Comparison of ENCODE assay signal across 27 mouse cellular contexts in the genomic region with DNA sequence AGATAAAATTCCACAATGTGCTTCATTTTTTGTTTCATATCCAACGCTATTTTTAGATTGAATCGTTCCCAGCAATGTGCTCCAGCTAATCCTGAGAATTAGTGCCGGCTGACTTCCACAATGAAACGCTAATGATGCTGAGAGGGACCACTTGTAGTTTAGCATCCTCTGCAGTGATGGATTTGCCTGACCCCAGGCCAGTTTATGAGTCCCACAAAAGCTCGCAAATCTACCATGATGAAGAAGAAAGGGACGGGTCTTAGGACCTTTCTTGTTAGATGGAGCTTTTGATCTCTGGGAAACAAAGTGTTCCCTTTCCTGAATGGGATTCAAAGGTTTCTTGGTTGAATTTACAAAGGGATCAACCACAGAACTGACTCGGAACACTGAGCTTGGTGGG. TPM values are rescaled to one million over a fixed set of nuclear protein-coding genes. Genes with fewer than 3 reads are reported as not detected.
DNase-seq lines count a peak whose midpoint lies in the region; ATAC-seq lines count a peak whose summit lies in the region.
"Had no signal": no experiment of that assay in that cellular context is flagged by ENCODE, and none has a peak within 500 bp of the region (broad histone marks: within the 10 kb centered on the region; RNA-seq: fewer than 3 reads in every experiment).

No protein-coding gene starts in this region.

- H3K9me3 ChIP-seq in forebrain, embryonic 10.5 days, result no peaks in the 10 kb centered on the region
- no peaks in the 10 kb centered on the region for H3K9me3 ChIP-seq in forebrain, embryonic 12.5 days
- H3K9me3 ChIP-seq in midbrain, embryonic 11.5 days (ENCODE audit: control insufficient read depth, low read length), result no peaks in the 10 kb centered on the region
- H3K9me3 ChIP-seq in midbrain, embryonic 16.5 days (replicated peaks; ENCODE audit: control insufficient read depth, low read length, poor library complexity, severe bottlenecking), result no peaks in the 10 kb centered on the region
- H3K9me3 ChIP-seq in midbrain, embryonic 14.5 days (ENCODE audit: control insufficient read depth, low read length), result no peaks in the 10 kb centered on the region
- H3K9me3 ChIP-seq: embryonic facial prominence, embryonic 10.5 days; heart, embryonic 12.5 days; hindbrain, embryonic 10.5 days; kidney, embryonic 15.5 days; limb, embryonic 15.5 days; neural tube, embryonic 13.5 days had no signal

- peak; percentile 27 for DNase-seq in forebrain, embryonic 10.5 days (ENCODE audit: extremely low spot score, low spot score)
- DNase-seq in midbrain, embryonic 11.5 days (ENCODE audit: low spot score, missing footprints), result peak; percentile 90
- peak; percentile 75 for DNase-seq in embryo, embryonic 10.5 days (ENCODE audit: low spot score)
- peak; percentile 43 for DNase-seq in midbrain, embryonic 14.5 days
- no peak for DNase-seq in spleen, postnatal 14 days (ENCODE audit: low spot score in 2 of 2)
- DNase-seq: adrenal gland, postnatal 14 days; cerebellum, adult 11 months; cerebellum, postnatal 25 days; gastrocnemius, postnatal 25 days; heart, adult 18-20 months; heart, postnatal 10 days; left cerebral cortex, postnatal 4 days; lung, embryonic 14.5 days; thymus, adult 2 months; thymus, postnatal 4 days had no signal

- ATAC-seq in forebrain, embryonic 12.5 days (ENCODE audit: low FRiP score), result no peak
- peak; percentile 58; the same call in 1 of the 2 replicates for ATAC-seq in midbrain, embryonic 11.5 days (ENCODE audit: low FRiP score)
- ATAC-seq in midbrain, embryonic 16.5 days, result no peak
- ATAC-seq in midbrain, embryonic 14.5 days (ENCODE audit: low FRiP score, low TSS enrichment), result no peak
- ATAC-seq: hindbrain, embryonic 16.5 days; intestine, embryonic 16.5 days had no signal

- peak overlapping the region; percentile 45 for H3K27ac ChIP-seq in forebrain, embryonic 10.5 days
- no peak overlapping the region for H3K27ac ChIP-seq in forebrain, embryonic 12.5 days
- H3K27ac ChIP-seq in midbrain, embryonic 11.5 days (ENCODE audit: low read depth, low read length), result no peak overlapping the region; the same call in 1 of the 2 replicates
- H3K27ac ChIP-seq in midbrain, embryonic 16.5 days (ENCODE audit: low read length), result no peak overlapping the region
- H3K27ac ChIP-seq in midbrain, embryonic 14.5 days (replicated peaks; ENCODE audit: low read depth, low read length), result no peak overlapping the region
- H3K27ac ChIP-seq: embryonic facial prominence, embryonic 10.5 days; kidney, embryonic 15.5 days; limb, embryonic 15.5 days; liver, embryonic 14.5 days; neural tube, embryonic 13.5 days; stomach, postnatal 0 days had no signal

- H3K36me3 ChIP-seq in forebrain, embryonic 10.5 days (replicated peaks), result no peaks in the 10 kb centered on the region
- H3K36me3 ChIP-seq in forebrain, embryonic 12.5 days (replicated peaks), result no peaks in the 10 kb centered on the region
- no peaks in the 10 kb centered on the region for H3K36me3 ChIP-seq in midbrain, embryonic 11.5 days (ENCODE audit: control insufficient read depth, insufficient read depth, low read length)
- H3K36me3 ChIP-seq in midbrain, embryonic 16.5 days (ENCODE audit: control insufficient read depth, insufficient read depth, low read length), result no peaks in the 10 kb centered on the region
- H3K36me3 ChIP-seq in midbrain, embryonic 14.5 days (ENCODE audit: control insufficient read depth, insufficient read depth, low read length), result no peaks in the 10 kb centered on the region
- H3K36me3 ChIP-seq: embryonic facial prominence, embryonic 10.5 days; heart, embryonic 12.5 days; hindbrain, embryonic 10.5 days; kidney, embryonic 15.5 days; limb, embryonic 15.5 days; neural tube, embryonic 13.5 days had no signal

- WGBS in forebrain, embryonic 10.5 days, result 14% methylated on average over 7 of the region's 7 CpGs
- 7% methylated on average over 7 of the region's 7 CpGs for WGBS in forebrain, embryonic 12.5 days
- 12% methylated on average over 7 of the region's 7 CpGs for WGBS in midbrain, embryonic 11.5 days
- WGBS in midbrain, embryonic 16.5 days, result 7% methylated on average over 7 of the region's 7 CpGs
- 5% methylated on average over 7 of the region's 7 CpGs for WGBS in midbrain, embryonic 14.5 days

- no peak overlapping the region for H3K4me2 ChIP-seq in forebrain, embryonic 12.5 days
- no peak overlapping the region for H3K4me2 ChIP-seq in midbrain, embryonic 11.5 days
- no peak overlapping the region for H3K4me2 ChIP-seq in midbrain, embryonic 16.5 days (ENCODE audit: low read length)
- no peak overlapping the region for H3K4me2 ChIP-seq in midbrain, embryonic 14.5 days (ENCODE audit: low read length)
- H3K4me2 ChIP-seq: heart, embryonic 12.5 days; kidney, embryonic 15.5 days; limb, embryonic 15.5 days; lung, embryonic 14.5 days; neural tube, embryonic 13.5 days had no signal

- H3K4me1 ChIP-seq in forebrain, embryonic 10.5 days, result peaks cover 46% of the 10 kb centered on the region
- peaks cover 18% of the 10 kb centered on the region for H3K4me1 ChIP-seq in forebrain, embryonic 12.5 days
- H3K4me1 ChIP-seq in midbrain, embryonic 11.5 days (ENCODE audit: control insufficient read depth, insufficient read depth, low read length), result peaks cover 13% of the 10 kb centered on the region
- 0 out of 2 replicates have a peak, but pooled peaks cover 2% of the 10 kb centered on the region for H3K4me1 ChIP-seq in midbrain, embryonic 16.5 days (ENCODE audit: control insufficient read depth, insufficient read depth, low read length)
- H3K4me1 ChIP-seq in midbrain, embryonic 14.5 days (ENCODE audit: control insufficient read depth, insufficient read depth, low read length), result no peaks in the 10 kb centered on the region
- H3K4me1 ChIP-seq: heart, embryonic 12.5 days; kidney, embryonic 15.5 days; limb, embryonic 15.5 days; neural tube, embryonic 13.5 days had no signal

- no peak overlapping the region for H3K4me3 ChIP-seq in forebrain, embryonic 10.5 days
- H3K4me3 ChIP-seq in forebrain, embryonic 12.5 days (replicated peaks), result no peak overlapping the region
- no peak overlapping the region for H3K4me3 ChIP-seq in midbrain, embryonic 11.5 days (ENCODE audit: low read depth, low read length)
- no peak overlapping the region for H3K4me3 ChIP-seq in midbrain, embryonic 16.5 days (ENCODE audit: low read depth, low read length)
- no peak overlapping the region for H3K4me3 ChIP-seq in midbrain, embryonic 14.5 days (replicated peaks; ENCODE audit: low read depth, low read length)
- H3K4me3 ChIP-seq: embryonic facial prominence, embryonic 10.5 days; heart, embryonic 12.5 days; hindbrain, embryonic 10.5 days; kidney, embryonic 15.5 days; limb, embryonic 15.5 days; neural tube, embryonic 13.5 days had no signal

- no peak overlapping the region for H3K9ac ChIP-seq in forebrain, embryonic 12.5 days
- no peak overlapping the region for H3K9ac ChIP-seq in midbrain, embryonic 11.5 days (ENCODE audit: low read length)
- no peak overlapping the region for H3K9ac ChIP-seq in midbrain, embryonic 16.5 days (ENCODE audit: low read depth, low read length)
- H3K9ac ChIP-seq in midbrain, embryonic 14.5 days (replicated peaks; ENCODE audit: low read length), result no peak overlapping the region
- H3K9ac ChIP-seq: heart, embryonic 12.5 days; kidney, embryonic 15.5 days; limb, embryonic 15.5 days; liver, embryonic 14.5 days; lung, embryonic 14.5 days; neural tube, embryonic 13.5 days had no signal

- no peaks in the 10 kb centered on the region for H3K27me3 ChIP-seq in forebrain, embryonic 10.5 days (ENCODE audit: poor library complexity, severe bottlenecking)
- no peaks in the 10 kb centered on the region for H3K27me3 ChIP-seq in forebrain, embryonic 12.5 days
- no peaks in the 10 kb centered on the region for H3K27me3 ChIP-seq in midbrain, embryonic 11.5 days (ENCODE audit: control insufficient read depth, insufficient read depth, low read length)
- H3K27me3 ChIP-seq in midbrain, embryonic 16.5 days (ENCODE audit: control insufficient read depth, insufficient read depth, low read depth, low read length), result no peaks in the 10 kb centered on the region
- no peaks in the 10 kb centered on the region for H3K27me3 ChIP-seq in midbrain, embryonic 14.5 days (ENCODE audit: control insufficient read depth, insufficient read depth, low read length)
- H3K27me3 ChIP-seq: heart, embryonic 12.5 days; kidney, embryonic 15.5 days; limb, embryonic 15.5 days; neural tube, embryonic 13.5 days had no signal

RNA-seq across cellular contexts. Expression of a gene that starts 21.1 kb away (rescaled TPM):
- polyA plus RNA-seq in forebrain, embryonic 10.5 days (2016; fragmentation: Nextera tagmentation; extraction: Ambion mirVana), result 97.0 and 102 TPM in 2 replicates
- 121 and 128 TPM in 2 replicates for polyA plus RNA-seq in forebrain, embryonic 12.5 days (2016; fragmentation: Nextera tagmentation; extraction: Ambion mirVana)
- 61.0 and 66.0 TPM in 2 replicates for polyA plus RNA-seq in midbrain, embryonic 11.5 days (2014; fragmentation: Nextera tagmentation; extraction: Ambion mirVana)
- 18.4 and 24.0 TPM in 2 replicates for polyA plus RNA-seq in midbrain, embryonic 16.5 days (2015; fragmentation: Nextera tagmentation; extraction: Ambion mirVana)
- 22.0 and 31.6 TPM in 2 replicates for polyA plus RNA-seq in midbrain, embryonic 14.5 days (2014; fragmentation: Nextera tagmentation; extraction: Ambion mirVana)

Comparison
In these comparisons a context has a peak if more than half of its experiments do, and no peak if none do; other contexts are left out.
1. DNase-seq: peak in forebrain, embryonic 10.5 days (single experiment), midbrain, embryonic 11.5 days (single experiment), embryo, embryonic 10.5 days (single experiment) and midbrain, embryonic 14.5 days (single experiment); none in spleen, postnatal 14 days (0 of 2).